Mouse (Mus musculus): ENCODE results near the gene Spr. TPM values are rescaled to one million over a fixed set of nuclear protein-coding genes. Genes with fewer than 3 reads are reported as not detected.
"Not testable (repeated sequence)": the region's sequence is repeated elsewhere in the genome, so short reads cannot be mapped to it uniquely, and the experiment has no call there.

Gene Spr
- polyA plus RNA-seq, 1 experiment from 2014 or later, result 73.1 TPM

DNA sequence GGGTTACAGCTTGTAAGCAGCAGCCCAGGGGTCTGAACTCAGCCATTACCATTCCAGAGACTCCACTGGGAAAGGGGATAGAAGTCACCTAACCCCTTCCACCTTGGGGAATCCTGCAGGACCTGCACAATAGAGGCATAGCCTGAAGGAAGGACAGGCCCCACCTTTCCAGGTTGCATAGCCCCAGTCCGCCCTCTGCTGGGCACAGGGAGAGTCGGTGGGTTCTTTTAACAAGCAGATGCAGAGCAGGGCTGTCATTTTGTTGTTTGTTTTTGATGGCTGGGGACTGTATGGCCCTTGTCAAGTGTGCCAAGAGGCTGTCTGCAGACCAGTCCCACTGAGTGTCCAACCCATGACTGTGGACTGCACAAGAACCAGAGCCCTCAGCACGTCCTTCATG is 4.8 kb downstream of the Spr start:
- POLR2A ChIA-PET; H3K27me3 ChIP-seq; in situ Hi-C loops (cut with MboI; ENCODE audit: low pct_unique_long_range_greater_than_20kb); ATAC-seq; DNase-seq (ENCODE audit: low read depth, low spot score): not testable (repeated sequence)
- peak; percentile 59 for TF ChIP-seq CTCF (IDR thresholded peaks at IDR 0.05)
- CTCF ChIA-PET, result interaction anchor here (1.8 kb wide), 1 partner anchor 96 kb away, joined by 11 read pairs; no protein-coding TSS in a partner anchor

DNA sequence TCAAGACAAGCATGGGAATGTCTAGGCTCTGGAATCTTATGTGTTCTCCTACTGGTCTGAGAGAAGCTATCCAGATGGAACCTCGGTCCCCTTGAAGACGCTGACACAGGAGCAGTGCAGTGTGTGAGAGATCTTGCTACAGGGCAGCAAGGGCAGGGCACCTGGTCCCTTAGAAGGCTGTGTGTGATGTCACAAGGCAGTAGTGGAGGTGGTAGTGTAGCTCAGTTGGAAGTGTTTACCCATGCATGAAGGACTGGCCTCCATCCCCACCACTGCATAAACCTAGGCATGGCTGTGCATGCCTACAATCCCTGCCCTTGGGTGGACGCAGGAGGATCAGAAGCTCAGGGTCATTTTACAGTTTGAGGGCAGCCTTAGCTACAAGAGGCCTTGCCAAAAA is 5.3 kb downstream of the Spr start:
- DNase-seq (ENCODE audit: low read depth, low spot score); POLR2A ChIA-PET; in situ Hi-C loops (cut with MboI; ENCODE audit: low pct_unique_long_range_greater_than_20kb); H3K27me3 ChIP-seq; ATAC-seq: not testable (repeated sequence)
- CTCF ChIA-PET, result interaction anchor here (1.8 kb wide), 1 partner anchor 95 kb away, joined by 11 read pairs; no protein-coding TSS in a partner anchor

DNA sequence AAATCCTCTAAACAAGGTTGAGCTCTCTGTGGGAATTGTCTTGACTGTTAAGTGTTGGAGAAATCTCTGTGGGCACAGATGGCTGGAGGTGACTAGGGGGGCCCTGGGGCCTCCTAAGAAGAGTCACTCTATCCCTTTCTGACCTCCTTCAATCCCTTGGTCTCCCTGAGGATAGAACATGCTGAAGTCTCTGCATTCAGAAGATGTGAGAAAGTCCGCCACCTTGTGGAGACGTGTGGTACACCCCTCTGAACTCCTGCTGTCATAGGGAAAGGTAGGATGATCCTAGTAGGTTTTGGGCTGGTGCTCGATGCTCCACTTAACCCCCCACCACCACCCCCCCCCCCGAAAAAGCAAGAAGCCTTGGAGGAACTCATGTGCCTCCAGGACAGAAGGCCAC is 5.9 kb downstream of the Spr start:
- no peaks in the 10 kb centered on the region for H3K27me3 ChIP-seq
- TF ChIP-seq CTCF (IDR thresholded peaks at IDR 0.05), result peak; percentile 78
- DNase-seq (ENCODE audit: low read depth, low spot score) (no peak), ATAC-seq (no peak)
- ChIA-PET CTCF (interaction anchor here (1.8 kb wide), 1 partner anchor 94 kb away, joined by 11 read pairs; no protein-coding TSS in a partner anchor), POLR2A (no interaction called here)
- in situ Hi-C loops (cut with MboI; ENCODE audit: low pct_unique_long_range_greater_than_20kb), result no loop called here

DNA sequence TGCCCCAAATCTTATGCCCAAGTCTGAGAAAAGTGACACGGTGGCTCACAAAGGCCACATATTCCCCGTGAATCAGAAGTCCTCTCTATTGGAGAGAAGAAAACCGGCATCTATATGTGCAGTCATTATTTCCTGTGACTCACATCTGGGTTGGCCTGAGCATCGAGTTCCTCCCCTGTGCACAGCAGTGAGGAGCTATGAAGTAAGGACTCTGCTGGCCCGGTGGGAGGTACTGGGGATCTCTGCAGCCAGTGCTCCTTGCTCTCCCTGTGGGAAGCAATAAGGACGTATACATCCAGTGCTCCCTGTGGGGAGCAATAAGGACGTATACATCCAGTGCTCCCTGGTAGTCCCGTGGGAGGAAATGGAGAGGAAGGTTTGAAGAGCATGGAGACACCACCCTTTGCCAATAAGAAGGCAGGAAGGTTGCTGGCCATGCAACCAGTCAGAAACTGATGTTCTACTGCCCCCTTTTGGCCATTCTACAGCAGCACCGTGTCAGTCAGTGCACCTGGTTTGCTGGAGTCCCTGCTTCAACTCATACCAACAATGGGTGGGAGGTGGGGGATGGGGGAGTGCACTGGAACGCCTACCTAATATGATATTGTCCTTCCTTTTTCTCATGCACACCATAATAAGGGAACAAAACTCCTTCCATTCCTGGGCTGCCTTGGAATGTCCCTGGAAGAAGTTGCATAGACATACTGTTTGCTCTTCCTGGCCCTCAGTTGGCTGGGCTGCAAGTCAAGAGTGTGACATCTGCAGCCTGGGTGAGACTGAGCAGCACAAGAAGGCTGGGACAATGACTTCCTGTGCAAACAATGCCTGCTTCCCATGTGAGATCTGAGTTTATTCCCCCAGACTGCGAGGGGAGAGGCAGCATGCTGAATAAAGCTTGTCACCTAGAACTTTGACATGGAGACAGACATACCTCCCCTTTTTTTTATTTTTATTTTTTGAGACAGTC is 19.7 kb downstream of the Spr start:
- H3K27me3 ChIP-seq; in situ Hi-C loops (cut with MboI; ENCODE audit: low pct_unique_long_range_greater_than_20kb); POLR2A ChIA-PET: not testable (repeated sequence)
- DNase-seq (ENCODE audit: low read depth, low spot score) (peak; percentile 10), ATAC-seq (peak; percentile 65)
- CTCF ChIA-PET, result interaction anchor here (1.0 kb wide), 1 partner anchor 80 kb away, joined by 3 read pairs; no protein-coding TSS in a partner anchor

DNA sequence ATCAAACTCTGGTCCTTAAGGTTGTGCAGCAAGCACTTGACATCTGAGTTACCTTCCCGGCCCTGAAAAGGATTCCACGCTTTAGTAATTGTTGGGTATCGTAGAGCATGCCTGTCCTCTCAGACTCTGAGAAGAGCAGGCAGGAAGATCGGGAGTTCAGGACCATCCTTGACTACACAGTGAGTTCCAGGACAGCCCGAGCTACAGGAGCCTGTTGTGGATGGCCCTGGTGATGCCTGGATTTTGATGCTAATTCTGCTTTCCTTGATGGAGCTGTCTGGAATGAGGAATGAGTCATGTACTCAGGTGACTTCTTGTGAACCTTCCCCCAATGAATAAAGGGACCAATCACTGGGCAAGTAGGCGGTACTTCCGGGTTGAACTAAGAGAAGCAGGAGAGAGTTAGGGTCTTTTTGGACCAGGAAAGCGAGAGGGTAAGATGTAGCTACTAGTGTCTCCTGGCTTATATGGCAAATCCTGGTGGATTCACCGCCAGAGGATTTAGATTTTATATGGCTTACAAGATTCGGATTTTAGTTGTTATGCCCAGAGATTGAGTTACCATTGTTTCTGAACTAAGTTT is 32.4 kb downstream of the Spr start:
- DNase-seq (ENCODE audit: low read depth, low spot score) (no peak), ATAC-seq (no peak)
- POLR2A ChIA-PET, result no interaction called here
- peaks cover 14% of the 10 kb centered on the region for H3K27me3 ChIP-seq
- CTCF ChIA-PET, result no interaction called here
- in situ Hi-C loops (cut with MboI; ENCODE audit: low pct_unique_long_range_greater_than_20kb), result no loop called here
- TF ChIP-seq CTCF (IDR thresholded peaks at IDR 0.05), result no peak

DNA sequence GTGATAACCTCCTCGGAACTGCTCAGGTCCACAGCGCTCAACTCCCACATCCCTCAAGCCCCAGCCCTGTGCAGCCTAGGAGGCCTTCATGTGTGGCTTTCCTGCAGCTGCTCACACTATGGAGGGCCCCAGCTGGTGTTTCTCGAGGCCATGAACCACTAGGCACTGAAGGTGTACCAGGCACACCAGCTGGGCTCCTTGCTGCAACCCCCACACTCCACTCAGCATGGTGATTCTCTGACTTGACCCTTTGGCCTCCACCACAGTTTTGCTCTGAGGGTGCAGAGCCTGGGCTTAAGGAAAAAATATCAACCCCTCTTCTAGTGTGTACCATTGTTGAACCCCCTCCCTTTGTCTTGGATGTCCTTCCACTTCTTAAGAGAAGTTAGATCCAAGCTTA is 34.2 kb downstream of the Spr start:
- ATAC-seq, result no peak
- peaks cover 14% of the 10 kb centered on the region for H3K27me3 ChIP-seq
- POLR2A ChIA-PET, result no interaction called here
- in situ Hi-C loops (cut with MboI; ENCODE audit: low pct_unique_long_range_greater_than_20kb), result no loop called here
- TF ChIP-seq CTCF (IDR thresholded peaks at IDR 0.05), result no peak
- DNase-seq (ENCODE audit: low read depth, low spot score), result no peak
- CTCF ChIA-PET, result no interaction called here

DNA sequence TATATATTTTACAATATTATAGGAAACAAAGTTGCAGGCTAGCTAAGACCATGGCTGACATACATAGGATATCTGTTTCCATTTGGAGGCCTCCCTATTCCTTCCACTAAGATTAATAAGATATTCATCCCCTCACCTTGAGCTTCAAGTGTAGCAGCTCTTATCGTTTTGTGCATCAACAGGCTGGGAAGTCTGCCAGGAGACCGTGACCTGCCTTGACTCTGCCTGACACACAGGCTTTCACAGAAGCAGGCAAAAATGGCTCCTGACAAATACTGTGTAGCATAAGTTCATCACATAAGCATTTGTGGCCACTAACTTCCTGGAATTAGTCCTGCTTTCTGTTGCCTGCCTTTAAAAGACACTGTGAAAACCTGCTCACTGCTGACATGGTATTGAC is 41.1 kb downstream of the Spr start:
- DNase-seq (ENCODE audit: low read depth, low spot score), result no peak
- in situ Hi-C loops (cut with MboI; ENCODE audit: low pct_unique_long_range_greater_than_20kb), result no loop called here
- CTCF ChIA-PET, result no interaction called here
- no peak for TF ChIP-seq CTCF (IDR thresholded peaks at IDR 0.05)
- H3K27me3 ChIP-seq, result no peaks in the 10 kb centered on the region
- POLR2A ChIA-PET, result interaction anchor here (0.6 kb wide), 1 partner anchor 295 kb away, joined by 5 read pairs; no protein-coding TSS in a partner anchor
- no peak for ATAC-seq

DNA sequence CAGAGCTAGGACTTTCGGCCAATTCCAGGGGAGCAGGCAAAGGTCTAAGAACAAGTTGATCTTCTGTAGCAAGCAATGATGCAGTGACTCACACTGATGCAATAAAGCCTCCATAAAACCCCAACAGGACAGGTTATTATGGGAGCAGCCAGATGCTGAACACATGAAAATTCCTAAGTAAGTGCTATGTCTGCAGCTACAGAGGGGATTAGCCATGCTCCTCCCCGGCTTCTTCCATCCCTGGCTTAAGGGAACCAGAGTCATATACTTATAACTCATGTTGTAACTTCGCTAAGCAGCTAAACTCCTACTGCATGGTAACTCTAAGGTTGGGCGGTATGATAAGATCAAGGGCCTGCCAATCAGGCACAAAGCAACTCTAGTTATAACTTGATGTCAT is 50.1 kb downstream of the Spr start:
- H3K27me3 ChIP-seq, result peaks cover 4% of the 10 kb centered on the region
- CTCF ChIA-PET, result no interaction called here
- ATAC-seq (no peak), DNase-seq (ENCODE audit: low read depth, low spot score) (no peak)
- in situ Hi-C loops (cut with MboI; ENCODE audit: low pct_unique_long_range_greater_than_20kb), result no loop called here
- POLR2A ChIA-PET, result no interaction called here
- no peak for TF ChIP-seq CTCF (IDR thresholded peaks at IDR 0.05)

DNA sequence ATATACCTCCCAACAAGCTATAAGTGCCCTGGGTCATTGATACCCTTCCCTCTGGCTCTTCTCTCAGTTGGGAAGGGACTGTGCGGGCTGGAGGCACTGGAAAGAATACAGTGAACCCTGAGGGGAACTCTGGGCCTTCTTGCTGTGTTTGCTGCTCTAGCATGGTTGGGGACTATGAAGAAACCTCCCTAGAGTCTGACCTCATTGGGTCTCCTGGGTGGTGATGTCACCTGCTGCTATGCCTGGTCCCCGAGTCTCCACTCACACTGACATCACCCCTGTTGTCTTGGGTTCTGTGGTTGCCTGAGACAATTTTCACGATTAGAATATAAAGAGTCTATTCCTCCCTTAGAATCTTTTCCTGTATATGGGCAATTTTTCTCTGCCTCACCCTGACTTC is 50.9 kb downstream of the Spr start:
- ATAC-seq (no peak), DNase-seq (ENCODE audit: low read depth, low spot score) (no peak)
- CTCF ChIA-PET, result no interaction called here
- POLR2A ChIA-PET, result no interaction called here
- TF ChIP-seq CTCF (IDR thresholded peaks at IDR 0.05), result no peak
- in situ Hi-C loops (cut with MboI; ENCODE audit: low pct_unique_long_range_greater_than_20kb), result no loop called here
- peaks cover 8% of the 10 kb centered on the region for H3K27me3 ChIP-seq

Other genes starting within 250 kb of the Spr start
- 32.4 TPM for gene Exoc6b, start 68.3 kb downstream of the Spr start, polyA plus RNA-seq (2021)
- not detected for gene Emx1, start 49.7 kb upstream of the Spr start, polyA plus RNA-seq (2021)
- gene Sfxn5, start 195.7 kb upstream of the Spr start, polyA plus RNA-seq (2021), result 10.9 TPM
- 151 TPM for gene Rab11fip5, start 236.9 kb upstream of the Spr start, polyA plus RNA-seq (2021)

All from Patski (cell line).